Mouse (Mus musculus): ENCODE measurements around the gene Gm9747. TPM values are rescaled to one million over a fixed set of nuclear protein-coding genes. Genes with fewer than 3 reads are reported as not detected.

Gene Gm9747
- polyA plus RNA-seq, 1 experiment from 2014 or later, result 35.9 TPM

DNA sequence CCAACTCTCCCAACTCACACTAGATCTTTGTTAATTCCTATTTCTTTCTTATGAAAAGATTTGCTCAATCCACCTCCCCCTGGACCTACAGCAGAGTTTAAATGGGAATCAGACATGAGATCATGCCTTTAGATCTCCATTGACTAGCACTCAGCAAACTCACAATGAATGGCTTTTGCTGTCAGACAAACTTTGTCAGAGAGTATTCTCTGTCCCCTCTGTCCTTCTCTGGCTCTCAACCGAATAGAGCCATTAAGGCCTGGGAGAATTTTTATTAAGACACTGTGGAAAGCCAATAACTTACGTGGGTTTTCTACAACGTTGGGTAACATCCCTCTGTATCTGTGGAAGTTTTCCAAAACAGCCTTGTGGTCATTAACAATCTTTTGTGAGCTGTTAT, 27.1 kb downstream of the Gm9747 start:
- H3K4me2 ChIP-seq (ENCODE audit: low read depth, low read length), result no peak overlapping the region
- DNase-seq (ENCODE audit: low spot score) (no peak), ATAC-seq (replicated peaks; ENCODE audit: insufficient number of reproducible peaks, low FRiP score, low TSS enrichment, low read depth) (no peak)
- H3K27me3 ChIP-seq (ENCODE audit: control insufficient read depth, insufficient read depth, low read length), result no peaks in the 10 kb centered on the region
- H3K4me3 ChIP-seq (ENCODE audit: low read depth, low read length), result no peak overlapping the region
- no peaks in the 10 kb centered on the region for H3K9me3 ChIP-seq (replicated peaks; ENCODE audit: control insufficient read depth, low read length)
- H3K4me1 ChIP-seq (ENCODE audit: control insufficient read depth, insufficient read depth, low read length), result no peaks in the 10 kb centered on the region
- no peak overlapping the region for H3K9ac ChIP-seq (replicated peaks; ENCODE audit: low read length)
- H3K27ac ChIP-seq (replicated peaks; ENCODE audit: low read depth, low read length), result no peak overlapping the region
- 88% methylated on average over 3 of the region's 3 CpGs for WGBS
- no peaks in the 10 kb centered on the region for H3K36me3 ChIP-seq (replicated peaks; ENCODE audit: control insufficient read depth, insufficient read depth, low read depth, low read length)

DNA sequence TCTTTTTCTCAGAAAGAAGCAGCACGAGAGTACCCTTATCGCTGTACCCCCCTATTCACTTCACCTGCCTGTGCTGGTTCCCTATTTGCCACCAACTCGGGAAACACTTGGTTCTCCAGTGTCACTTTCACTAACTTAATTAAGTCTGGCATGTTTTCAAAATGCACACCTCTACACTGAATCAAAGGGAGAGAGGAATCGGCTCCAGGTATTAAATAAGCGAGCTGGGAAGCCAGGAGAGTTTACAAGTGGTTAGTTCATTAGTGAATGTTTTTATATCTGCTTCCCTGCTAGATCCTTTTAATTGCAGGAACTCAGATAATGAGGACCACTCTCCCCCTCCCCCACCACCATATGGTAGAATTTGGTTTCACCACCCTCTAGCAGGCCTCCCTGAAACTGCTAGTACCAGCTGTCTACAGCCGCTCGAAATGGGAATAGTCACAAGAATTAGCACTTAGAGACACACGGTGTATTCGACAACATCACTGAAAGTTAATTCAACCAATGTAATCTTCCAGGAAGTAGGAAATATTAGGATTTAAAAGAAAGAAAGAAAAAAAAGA, 28.2 kb downstream of the Gm9747 start:
- Histone ChIP-seq H3K9ac (replicated peaks; ENCODE audit: low read length) (no peak overlapping the region), H3K4me3 (ENCODE audit: low read depth, low read length) (no peak overlapping the region), H3K9me3 (replicated peaks; ENCODE audit: control insufficient read depth, low read length) (no peaks in the 10 kb centered on the region), H3K4me2 (ENCODE audit: low read depth, low read length) (no peak overlapping the region), H3K36me3 (replicated peaks; ENCODE audit: control insufficient read depth, insufficient read depth, low read depth, low read length) (no peaks in the 10 kb centered on the region), H3K4me1 (ENCODE audit: control insufficient read depth, insufficient read depth, low read length) (no peaks in the 10 kb centered on the region), H3K27me3 (ENCODE audit: control insufficient read depth, insufficient read depth, low read length) (no peaks in the 10 kb centered on the region), H3K27ac (replicated peaks; ENCODE audit: low read depth, low read length) (no peak overlapping the region)
- DNase-seq (ENCODE audit: low spot score), result peak; percentile 35
- ATAC-seq (replicated peaks; ENCODE audit: insufficient number of reproducible peaks, low FRiP score, low TSS enrichment, low read depth), result no peak
- 40% methylated on average over 9 of the region's 9 CpGs for WGBS

- ATAC-seq (replicated peaks; ENCODE audit: insufficient number of reproducible peaks, low FRiP score, low TSS enrichment, low read depth), result no peak
- Histone ChIP-seq H3K9me3 (replicated peaks; ENCODE audit: control insufficient read depth, low read length) (no peaks in the 10 kb centered on the region), H3K27ac (replicated peaks; ENCODE audit: low read depth, low read length) (no peak overlapping the region), H3K4me3 (ENCODE audit: low read depth, low read length) (no peak overlapping the region), H3K9ac (replicated peaks; ENCODE audit: low read length) (no peak overlapping the region), H3K4me1 (ENCODE audit: control insufficient read depth, insufficient read depth, low read length) (no peaks in the 10 kb centered on the region), H3K4me2 (ENCODE audit: low read depth, low read length) (no peak overlapping the region), H3K36me3 (replicated peaks; ENCODE audit: control insufficient read depth, insufficient read depth, low read depth, low read length) (no peaks in the 10 kb centered on the region), H3K27me3 (ENCODE audit: control insufficient read depth, insufficient read depth, low read length) (no peaks in the 10 kb centered on the region)
- 78% methylated on average over 5 of the region's 5 CpGs for WGBS
- DNase-seq (ENCODE audit: low spot score), result no peak
Measured at GRCm38 (mm10) chr1:82261638-82262037, 28.7 kb downstream of the Gm9747 start.

- no peaks in the 10 kb centered on the region for H3K9me3 ChIP-seq (replicated peaks; ENCODE audit: control insufficient read depth, low read length)
- H3K4me2 ChIP-seq (ENCODE audit: low read depth, low read length), result no peak overlapping the region
- no peak overlapping the region for H3K9ac ChIP-seq (replicated peaks; ENCODE audit: low read length)
- H3K27me3 ChIP-seq (ENCODE audit: control insufficient read depth, insufficient read depth, low read length), result no peaks in the 10 kb centered on the region
- H3K27ac ChIP-seq (replicated peaks; ENCODE audit: low read depth, low read length), result no peak overlapping the region
- DNase-seq (ENCODE audit: low spot score) (no peak), ATAC-seq (replicated peaks; ENCODE audit: insufficient number of reproducible peaks, low FRiP score, low TSS enrichment, low read depth) (no peak)
- no peaks in the 10 kb centered on the region for H3K36me3 ChIP-seq (replicated peaks; ENCODE audit: control insufficient read depth, insufficient read depth, low read depth, low read length)
- no peak overlapping the region for H3K4me3 ChIP-seq (ENCODE audit: low read depth, low read length)
- no peaks in the 10 kb centered on the region for H3K4me1 ChIP-seq (ENCODE audit: control insufficient read depth, insufficient read depth, low read length)
- 68% methylated on average over 1 of the region's 1 CpGs for WGBS
Measured at GRCm38 (mm10) chr1:82262331-82262730, 29.4 kb downstream of the Gm9747 start.

- H3K4me2 ChIP-seq (ENCODE audit: low read depth, low read length), result no peak overlapping the region
- ATAC-seq (replicated peaks; ENCODE audit: insufficient number of reproducible peaks, low FRiP score, low TSS enrichment, low read depth), result no peak
- no peak overlapping the region for H3K9ac ChIP-seq (replicated peaks; ENCODE audit: low read length)
- H3K27me3 ChIP-seq (ENCODE audit: control insufficient read depth, insufficient read depth, low read length), result no peaks in the 10 kb centered on the region
- WGBS, result 76% methylated on average over 4 of the region's 4 CpGs
- H3K36me3 ChIP-seq (replicated peaks; ENCODE audit: control insufficient read depth, insufficient read depth, low read depth, low read length), result no peaks in the 10 kb centered on the region
- H3K4me3 ChIP-seq (ENCODE audit: low read depth, low read length), result no peak overlapping the region
- no peak for DNase-seq (ENCODE audit: low spot score)
- H3K9me3 ChIP-seq (replicated peaks; ENCODE audit: control insufficient read depth, low read length), result no peaks in the 10 kb centered on the region
- H3K4me1 ChIP-seq (ENCODE audit: control insufficient read depth, insufficient read depth, low read length), result no peaks in the 10 kb centered on the region
- H3K27ac ChIP-seq (replicated peaks; ENCODE audit: low read depth, low read length), result no peak overlapping the region
Measured at GRCm38 (mm10) chr1:82267547-82267946, 34.6 kb downstream of the Gm9747 start.

GRCm38 (mm10) chr1:82272231-82272630, 39.3 kb downstream of the Gm9747 start:
- H3K4me2 ChIP-seq (ENCODE audit: low read depth, low read length), result no peak overlapping the region

DNA sequence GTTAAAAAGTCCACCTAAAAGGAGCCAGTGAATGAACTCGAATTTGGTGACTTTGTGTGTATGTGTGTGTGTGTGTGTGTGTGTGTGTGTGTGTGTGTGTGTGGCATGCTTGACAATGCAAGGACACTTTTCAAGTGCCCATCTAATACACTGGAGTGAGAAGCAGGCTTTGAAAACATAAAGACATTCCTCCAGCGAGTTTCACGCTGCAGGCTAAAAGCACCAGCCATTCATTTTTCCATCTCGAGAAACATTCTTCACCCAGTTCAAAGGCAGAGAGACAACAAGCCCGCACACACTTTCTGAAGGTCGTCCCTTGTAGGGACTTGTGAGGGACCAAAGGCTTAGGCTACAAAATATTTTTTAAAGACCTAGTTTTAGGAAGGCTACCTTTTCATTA, 40.6 kb downstream of the Gm9747 start:
- no peaks in the 10 kb centered on the region for H3K4me1 ChIP-seq (ENCODE audit: control insufficient read depth, insufficient read depth, low read length)
- no peak overlapping the region for H3K9ac ChIP-seq (replicated peaks; ENCODE audit: low read length)
- H3K27me3 ChIP-seq (ENCODE audit: control insufficient read depth, insufficient read depth, low read length), result no peaks in the 10 kb centered on the region
- 41% methylated on average over 6 of the region's 6 CpGs for WGBS
- H3K36me3 ChIP-seq (replicated peaks; ENCODE audit: control insufficient read depth, insufficient read depth, low read depth, low read length), result peaks cover 3% of the 10 kb centered on the region; the same call in 1 of the 2 replicates
- ATAC-seq (replicated peaks; ENCODE audit: insufficient number of reproducible peaks, low FRiP score, low TSS enrichment, low read depth), result no peak
- H3K4me2 ChIP-seq (ENCODE audit: low read depth, low read length), result no peak overlapping the region
- H3K27ac ChIP-seq (replicated peaks; ENCODE audit: low read depth, low read length), result no peak overlapping the region
- no peaks in the 10 kb centered on the region for H3K9me3 ChIP-seq (replicated peaks; ENCODE audit: control insufficient read depth, low read length)
- H3K4me3 ChIP-seq (ENCODE audit: low read depth, low read length), result no peak overlapping the region
- peak; percentile 36 for DNase-seq (ENCODE audit: low spot score)

More at GRCm38 (mm10) chr1:82272231-82272630, 39.3 kb downstream of the Gm9747 start:
- no peaks in the 10 kb centered on the region for H3K27me3 ChIP-seq (ENCODE audit: control insufficient read depth, insufficient read depth, low read length)
- H3K36me3 ChIP-seq (replicated peaks; ENCODE audit: control insufficient read depth, insufficient read depth, low read depth, low read length), result peaks cover 3% of the 10 kb centered on the region; the same call in 1 of the 2 replicates
- no peak overlapping the region for H3K27ac ChIP-seq (replicated peaks; ENCODE audit: low read depth, low read length)
- H3K9me3 ChIP-seq (replicated peaks; ENCODE audit: control insufficient read depth, low read length), result no peaks in the 10 kb centered on the region
- 68% methylated on average over 5 of the region's 5 CpGs for WGBS
- ATAC-seq (replicated peaks; ENCODE audit: insufficient number of reproducible peaks, low FRiP score, low TSS enrichment, low read depth) (no peak), DNase-seq (ENCODE audit: low spot score) (no peak)
- no peak overlapping the region for H3K4me3 ChIP-seq (ENCODE audit: low read depth, low read length)
- H3K9ac ChIP-seq (replicated peaks; ENCODE audit: low read length), result no peak overlapping the region
- no peaks in the 10 kb centered on the region for H3K4me1 ChIP-seq (ENCODE audit: control insufficient read depth, insufficient read depth, low read length)

DNA sequence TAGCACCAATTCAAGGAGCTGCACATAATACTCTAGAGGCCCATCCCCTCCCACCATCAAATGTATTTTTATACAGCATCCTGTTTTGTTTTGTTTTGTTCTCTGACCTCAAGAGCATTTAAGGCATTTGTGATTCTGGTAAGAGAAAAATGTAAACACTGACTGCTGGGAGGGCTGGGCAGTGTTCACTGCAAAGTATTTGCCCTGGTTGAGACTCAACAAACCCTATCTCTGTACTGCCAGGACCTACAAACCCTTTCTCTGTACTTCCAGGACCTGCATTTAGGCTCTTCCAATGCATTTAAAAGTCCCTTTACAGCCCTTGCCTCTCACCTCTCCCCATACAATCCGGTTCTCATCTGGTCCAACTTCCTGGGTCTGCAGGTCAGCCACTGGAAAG, 41.4 kb downstream of the Gm9747 start:
- ATAC-seq (replicated peaks; ENCODE audit: insufficient number of reproducible peaks, low FRiP score, low TSS enrichment, low read depth), result no peak

More for the DNA sequence above, 41.4 kb downstream of the Gm9747 start:
- whole genome bisulfite sequencing, result 53% methylated on average over 1 of the region's 1 CpGs
- Histone ChIP-seq H3K27me3 (ENCODE audit: control insufficient read depth, insufficient read depth, low read length) (no peaks in the 10 kb centered on the region), H3K27ac (replicated peaks; ENCODE audit: low read depth, low read length) (no peak overlapping the region), H3K4me2 (ENCODE audit: low read depth, low read length) (no peak overlapping the region), H3K9ac (replicated peaks; ENCODE audit: low read length) (no peak overlapping the region; the same call in 1 of the 2 replicates), H3K4me3 (ENCODE audit: low read depth, low read length) (no peak overlapping the region), H3K36me3 (replicated peaks; ENCODE audit: control insufficient read depth, insufficient read depth, low read depth, low read length) (peaks cover 3% of the 10 kb centered on the region; the same call in 1 of the 2 replicates), H3K9me3 (replicated peaks; ENCODE audit: control insufficient read depth, low read length) (no peaks in the 10 kb centered on the region), H3K4me1 (ENCODE audit: control insufficient read depth, insufficient read depth, low read length) (no peaks in the 10 kb centered on the region)
- no peak for DNase-seq (ENCODE audit: low spot score)
